Mouse (Mus musculus): ENCODE data around the gene St6galnac3. TPM values are rescaled to one million over a fixed set of nuclear protein-coding genes. Genes with fewer than 3 reads are reported as not detected.

St6galnac3 gene
- total and polyA plus RNA-seq, 3 experiments, result 0.08 to 1.1 (median 0.38) TPM

GRCm38 (mm10) chr3:153610239-153610638 lies 114.7 kb downstream of the St6galnac3 start:
- dilution Hi-C loops (cut with MboI; ENCODE audit: extremely low pct_ligation_motif_present, extremely low pct_unique_long_range_greater_than_20kb, low sequenced_read_pairs) (no loop called here), in situ Hi-C loops (cut with MboI; ENCODE audit: low pct_ligation_motif_present, low pct_unique_long_range_greater_than_20kb, low sequenced_read_pairs) (no loop called here)
- Histone ChIP-seq H3K27me3 (replicated peaks) (no peaks in the 10 kb centered on the region), H3K9me3 (replicated peaks; ENCODE audit: low read length) (no peaks in the 10 kb centered on the region), H3K4me2 (ENCODE audit: insufficient read depth, low read depth, poor library complexity, severe bottlenecking) (no peak overlapping the region), H3K4me3 (replicated peaks in 1 of 3; ENCODE audit: low read depth in 2 of 3, low read length in 2 of 3, poor library complexity in 1 of 3) (no peak overlapping the region), H3K27ac (ENCODE audit: insufficient read depth, low read depth) (no peak overlapping the region), H3K36me3 (replicated peaks in 1 of 2; ENCODE audit: control insufficient read depth in 1 of 2, insufficient read depth in 1 of 2, low read length in 1 of 2) (no peaks in the 10 kb centered on the region), H3K79me2 (replicated peaks; ENCODE audit: control insufficient read depth, extremely low read depth, insufficient read depth, poor library complexity, severe bottlenecking) (no peaks in the 10 kb centered on the region), H3K4me1 (ENCODE audit: control insufficient read depth in 1 of 2, insufficient read depth in 2 of 2) (no peaks in the 10 kb centered on the region), H3K9ac (ENCODE audit: insufficient read depth, low read depth) (no peak overlapping the region)
- TF ChIP-seq POLR2AphosphoS2 (IDR thresholded peaks at IDR 0.05; ENCODE audit: low read depth, low read length) (no peak), EP300 (IDR thresholded peaks at IDR 0.05; ENCODE audit: low read length) (no peak), MXI1 (IDR thresholded peaks at IDR 0.05; ENCODE audit: low read depth, low read length) (no peak), USF1 (IDR thresholded peaks at IDR 0.05; ENCODE audit: low read depth, low read length) (no peak), IRF4 (IDR thresholded peaks at IDR 0.05; ENCODE audit: low read depth, low read length) (no peak), USF2 (conservative IDR thresholded peaks at IDR 0.05; ENCODE audit: low read depth, low read length) (no peak), ZKSCAN1 (IDR thresholded peaks at IDR 0.05; ENCODE audit: borderline replicate concordance, low read depth, low read length) (no peak), SIN3A (IDR thresholded peaks at IDR 0.05; ENCODE audit: low read length) (no peak), HCFC1 (IDR thresholded peaks at IDR 0.05; ENCODE audit: low read depth, low read length) (no peak), UBTF (IDR thresholded peaks at IDR 0.05; ENCODE audit: low read depth, low read length) (no peak), SMC3 (IDR thresholded peaks at IDR 0.05; ENCODE audit: low read depth, low read length) (no peak), MYC (IDR thresholded peaks at IDR 0.05; ENCODE audit: low read depth, low read length) (no peak), MAZ (IDR thresholded peaks at IDR 0.05; ENCODE audit: low read depth, low read length) (no peak), ELF1 (IDR thresholded peaks at IDR 0.05; ENCODE audit: low read depth, low read length) (no peak), RCOR1 (conservative IDR thresholded peaks at IDR 0.05; ENCODE audit: low read depth, low read length) (no peak), GABPA (IDR thresholded peaks at IDR 0.05; ENCODE audit: insufficient replicate concordance, low read depth, low read length) (no peak), ETS1 (conservative IDR thresholded peaks at IDR 0.05; ENCODE audit: low read depth, low read length) (no peak), CTCF (conservative IDR thresholded peaks at IDR 0.05 in 1 of 2, IDR thresholded peaks at IDR 0.05 in 1 of 2; ENCODE audit: low read depth in 2 of 2, low read length in 2 of 2) (no peak), CHD1 (IDR thresholded peaks at IDR 0.05; ENCODE audit: low read depth, low read length) (no peak), MAFK (IDR thresholded peaks at IDR 0.05; ENCODE audit: insufficient replicate concordance, low read length) (no peak)
- no peak for DNase-seq (ENCODE audit: extremely low read depth)

- Histone ChIP-seq H3K9me3 (replicated peaks; ENCODE audit: low read length) (no peaks in the 10 kb centered on the region), H3K4me3 (replicated peaks in 1 of 3; ENCODE audit: low read depth in 2 of 3, low read length in 2 of 3, poor library complexity in 1 of 3) (no peak overlapping the region), H3K79me2 (replicated peaks; ENCODE audit: control insufficient read depth, extremely low read depth, insufficient read depth, poor library complexity, severe bottlenecking) (no peaks in the 10 kb centered on the region), H3K27me3 (replicated peaks) (no peaks in the 10 kb centered on the region), H3K36me3 (replicated peaks in 1 of 2; ENCODE audit: control insufficient read depth in 1 of 2, insufficient read depth in 1 of 2, low read length in 1 of 2) (no peaks in the 10 kb centered on the region), H3K27ac (ENCODE audit: insufficient read depth, low read depth) (no peak overlapping the region), H3K4me2 (ENCODE audit: insufficient read depth, low read depth, poor library complexity, severe bottlenecking) (no peak overlapping the region), H3K4me1 (ENCODE audit: control insufficient read depth in 1 of 2, insufficient read depth in 2 of 2) (peaks cover 2 to 6% of the 10 kb centered on the region in 2 experiments; a peak in 2 of 4 replicates), H3K9ac (ENCODE audit: insufficient read depth, low read depth) (no peak overlapping the region)
- DNase-seq (ENCODE audit: extremely low read depth), result no peak
- dilution Hi-C loops (cut with MboI; ENCODE audit: extremely low pct_ligation_motif_present, extremely low pct_unique_long_range_greater_than_20kb, low sequenced_read_pairs), result no loop called here
- no peak for TF ChIP-seq MEF2A (IDR thresholded peaks at IDR 0.05; ENCODE audit: borderline replicate concordance, low read depth, low read length)
- TF ChIP-seq MAZ (IDR thresholded peaks at IDR 0.05; ENCODE audit: low read depth, low read length), result no peak
- TF ChIP-seq JUND (conservative IDR thresholded peaks at IDR 0.05; ENCODE audit: low read depth, low read length), result no peak
- TF ChIP-seq JUN (IDR thresholded peaks at IDR 0.05; ENCODE audit: insufficient read depth, low read depth, low read length), result no peak
- no peak for TF ChIP-seq ELF1 (IDR thresholded peaks at IDR 0.05; ENCODE audit: low read depth, low read length)
- TF ChIP-seq ZMIZ1 (IDR thresholded peaks at IDR 0.05; ENCODE audit: low read depth, low read length), result no peak
- no peak for TF ChIP-seq CTCF (conservative IDR thresholded peaks at IDR 0.05 in 1 of 2, IDR thresholded peaks at IDR 0.05 in 1 of 2; ENCODE audit: low read depth in 2 of 2, low read length in 2 of 2)
- TF ChIP-seq CHD1 (IDR thresholded peaks at IDR 0.05; ENCODE audit: low read depth, low read length), result no peak
- in situ Hi-C loops (cut with MboI; ENCODE audit: low pct_ligation_motif_present, low pct_unique_long_range_greater_than_20kb, low sequenced_read_pairs), result no loop called here
Observed at GRCm38 (mm10) chr3:153606331-153606730, 118.6 kb downstream of the St6galnac3 start.

All from CH12.LX (cell line).